ENCODE assay signal across 20 mouse cellular contexts in the genomic region with DNA sequence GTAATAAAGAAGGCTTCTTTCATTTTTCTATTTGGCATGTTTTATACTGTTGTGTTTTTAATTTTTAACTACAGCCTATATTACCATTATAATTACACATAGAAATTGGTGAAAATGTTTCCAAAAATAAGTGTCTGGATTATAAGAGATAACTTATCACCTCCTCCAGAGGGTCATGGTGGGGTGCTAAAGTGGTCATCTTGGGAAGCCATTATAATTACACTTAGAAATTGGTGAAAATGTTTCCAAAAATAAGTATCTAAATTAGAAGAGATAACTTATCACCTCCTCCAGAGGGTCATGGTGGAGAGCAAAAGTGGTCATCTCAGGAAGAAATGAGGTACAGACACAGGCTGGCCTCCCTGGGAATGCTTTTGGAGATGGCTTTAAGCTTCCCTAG. TPM values are rescaled to one million over a fixed set of nuclear protein-coding genes. Genes with fewer than 3 reads are reported as not detected.
A peak's percentile ranks its signal among the peaks of the same experiment; 100 is the strongest.
DNase-seq lines count a peak whose midpoint lies in the region; ATAC-seq lines count a peak whose summit lies in the region.
"Had no signal": no experiment of that assay in that cellular context is flagged by ENCODE, and none has a peak within 500 bp of the region (broad histone marks: within the 10 kb centered on the region; RNA-seq: fewer than 3 reads in every experiment).

No protein-coding gene starts in this region.

- DNase-seq in heart, embryonic 10.5 days (ENCODE audit: low spot score), result no peak
- no peak for DNase-seq in heart, postnatal 36 days
- DNase-seq in midbrain, embryonic 14.5 days, result no peak
- no peak for DNase-seq in liver, embryonic 13.5 days
- no peak for DNase-seq in left cerebral cortex, adult 9 months (ENCODE audit: low spot score in 2 of 2)
- DNase-seq in yolk sac, embryonic 10.5 days (ENCODE audit: low spot score), result no peak
- DNase-seq: adrenal gland, postnatal 25 days; cerebellum, adult 9-10 months; gastrocnemius, postnatal 10 days; kidney, adult 11 months; kidney, postnatal 4 days; layer of hippocampus, adult 9-11 months; lung, postnatal 4 days; thymus, postnatal 25 days had no signal

- no peak overlapping the region for H3K4me2 ChIP-seq in midbrain, embryonic 15.5 days
- H3K4me2 ChIP-seq in midbrain, embryonic 14.5 days (ENCODE audit: low read length), result no peak overlapping the region
- 0 out of 2 replicates have a peak overlapping the region, but pooled peaks have one; percentile 3 for H3K4me2 ChIP-seq in liver, embryonic 13.5 days
- H3K4me2 ChIP-seq: forebrain, embryonic 15.5 days; heart, embryonic 11.5 days; kidney, embryonic 15.5 days; lung, embryonic 15.5 days; neural tube, embryonic 12.5 days had no signal

- H3K4me3 ChIP-seq in heart, embryonic 10.5 days, result no peak overlapping the region
- H3K4me3 ChIP-seq in midbrain, embryonic 15.5 days, result no peak overlapping the region
- no peak overlapping the region for H3K4me3 ChIP-seq in midbrain, embryonic 14.5 days (replicated peaks; ENCODE audit: low read depth, low read length)
- no peak overlapping the region for H3K4me3 ChIP-seq in liver, embryonic 13.5 days (replicated peaks)
- H3K4me3 ChIP-seq: forebrain, embryonic 15.5 days; kidney, embryonic 15.5 days; lung, embryonic 15.5 days; neural tube, embryonic 12.5 days had no signal

- no peak for ATAC-seq in midbrain, embryonic 15.5 days (replicated peaks)
- ATAC-seq in midbrain, embryonic 14.5 days (ENCODE audit: low FRiP score, low TSS enrichment), result no peak
- no peak for ATAC-seq in liver, embryonic 13.5 days (ENCODE audit: low read depth)
- ATAC-seq: forebrain, embryonic 15.5 days had no signal

- peaks cover 50% of the 10 kb centered on the region for H3K4me1 ChIP-seq in heart, embryonic 10.5 days
- H3K4me1 ChIP-seq in midbrain, embryonic 15.5 days, result peaks cover 54% of the 10 kb centered on the region
- H3K4me1 ChIP-seq in midbrain, embryonic 14.5 days (ENCODE audit: control insufficient read depth, insufficient read depth, low read length), result peaks cover 27% of the 10 kb centered on the region
- H3K4me1 ChIP-seq in liver, embryonic 13.5 days (replicated peaks), result peaks cover 71% of the 10 kb centered on the region

- H3K36me3 ChIP-seq in heart, embryonic 10.5 days, result peaks cover under 1% of the 10 kb centered on the region; the same call in 1 of the 2 replicates
- no peaks in the 10 kb centered on the region for H3K36me3 ChIP-seq in midbrain, embryonic 15.5 days (replicated peaks)
- H3K36me3 ChIP-seq in midbrain, embryonic 14.5 days (ENCODE audit: control insufficient read depth, insufficient read depth, low read length), result peaks cover 16% of the 10 kb centered on the region
- peaks cover 8% of the 10 kb centered on the region for H3K36me3 ChIP-seq in liver, embryonic 13.5 days

- no peak overlapping the region for H3K9ac ChIP-seq in midbrain, embryonic 15.5 days
- no peak overlapping the region for H3K9ac ChIP-seq in midbrain, embryonic 14.5 days (replicated peaks; ENCODE audit: low read length)
- peak overlapping the region; percentile 63 for H3K9ac ChIP-seq in liver, embryonic 13.5 days
- H3K9ac ChIP-seq: forebrain, embryonic 15.5 days; kidney, embryonic 15.5 days; lung, embryonic 15.5 days; neural tube, embryonic 12.5 days had no signal

- H3K27me3 ChIP-seq in heart, embryonic 10.5 days (ENCODE audit: insufficient read depth, poor library complexity, severe bottlenecking), result peaks cover 78% of the 10 kb centered on the region
- no peaks in the 10 kb centered on the region for H3K27me3 ChIP-seq in midbrain, embryonic 15.5 days (replicated peaks)
- H3K27me3 ChIP-seq in midbrain, embryonic 14.5 days (ENCODE audit: control insufficient read depth, insufficient read depth, low read length), result no peaks in the 10 kb centered on the region
- no peaks in the 10 kb centered on the region for H3K27me3 ChIP-seq in liver, embryonic 13.5 days
- H3K27me3 ChIP-seq: forebrain, embryonic 15.5 days; kidney, embryonic 15.5 days; lung, embryonic 15.5 days; neural tube, embryonic 12.5 days had no signal

- intact Hi-C loops in heart, postnatal 36 days (cut with DNase I), result no loop called here

- no peaks in the 10 kb centered on the region for H3K9me3 ChIP-seq in heart, embryonic 10.5 days
- H3K9me3 ChIP-seq in midbrain, embryonic 15.5 days, result no peaks in the 10 kb centered on the region
- no peaks in the 10 kb centered on the region for H3K9me3 ChIP-seq in midbrain, embryonic 14.5 days (ENCODE audit: control insufficient read depth, low read length)
- no peaks in the 10 kb centered on the region for H3K9me3 ChIP-seq in liver, embryonic 13.5 days (replicated peaks)
- H3K9me3 ChIP-seq: forebrain, embryonic 15.5 days; kidney, embryonic 15.5 days; lung, embryonic 15.5 days; neural tube, embryonic 12.5 days had no signal

- H3K27ac ChIP-seq in heart, embryonic 10.5 days, result 0 out of 2 replicates have a peak overlapping the region, but pooled peaks have one; percentile 10
- H3K27ac ChIP-seq in midbrain, embryonic 15.5 days, result 0 out of 2 replicates have a peak overlapping the region, but pooled peaks have one; percentile 59
- H3K27ac ChIP-seq in midbrain, embryonic 14.5 days (replicated peaks; ENCODE audit: low read depth, low read length), result no peak overlapping the region
- H3K27ac ChIP-seq in liver, embryonic 13.5 days, result peak overlapping the region; percentile 100
- H3K27ac ChIP-seq: forebrain, embryonic 15.5 days; kidney, embryonic 15.5 days; lung, embryonic 15.5 days; neural tube, embryonic 12.5 days had no signal

RNA-seq across cellular contexts. Expression of a gene that starts 48.5 kb away (rescaled TPM):
- 10.0 and 16.6 TPM in 2 replicates for polyA plus RNA-seq in heart, embryonic 10.5 days (2016; fragmentation: Nextera tagmentation; extraction: Ambion mirVana)
- 10 to 100 TPM; 17.3 to 18.0 TPM for total RNA-seq in heart, postnatal 36 days (2021)
- 67.0 and 69.2 TPM in 2 replicates for polyA plus RNA-seq in midbrain, embryonic 15.5 days (2015; fragmentation: Nextera tagmentation; extraction: Ambion mirVana)
- polyA plus RNA-seq in midbrain, embryonic 14.5 days (2014; fragmentation: Nextera tagmentation; extraction: Ambion mirVana), result 47.9 and 60.2 TPM in 2 replicates
- polyA plus RNA-seq in liver, embryonic 13.5 days (2015; fragmentation: Nextera tagmentation; extraction: Ambion mirVana), result 11.8 and 14.5 TPM in 2 replicates
